18 mouse cellular contexts compared by ENCODE assay signal in genomic region chr1:38817268-38817667, GRCm38 (mm10). TPM values are rescaled to one million over a fixed set of nuclear protein-coding genes. Genes with fewer than 3 reads are reported as not detected.
A peak's percentile ranks its signal among the peaks of the same experiment; 100 is the strongest.
DNase-seq lines count a peak whose midpoint lies in the region; ATAC-seq and TF ChIP-seq lines count a peak whose summit lies in the region.
"Had no signal": no experiment of that assay in that cellular context is flagged by ENCODE, and none has a peak within 500 bp of the region (broad histone marks: within the 10 kb centered on the region; RNA-seq: fewer than 3 reads in every experiment).

No protein-coding gene starts in this region.

- no peak overlapping the region for H3K4me3 ChIP-seq in hindbrain, embryonic 12.5 days
- no peak overlapping the region for H3K4me3 ChIP-seq in hindbrain, postnatal 0 days (ENCODE audit: low read length)
- no peak overlapping the region for H3K4me3 ChIP-seq in neural tube, embryonic 13.5 days
- H3K4me3 ChIP-seq in limb, embryonic 13.5 days, result no peak overlapping the region
- H3K4me3 ChIP-seq: heart, adult 2 months; heart, embryonic 15.5 days; intestine, embryonic 15.5 days; liver, embryonic 13.5 days; lung, embryonic 15.5 days had no signal

- H3K4me2 ChIP-seq in hindbrain, embryonic 12.5 days (replicated peaks), result no peak overlapping the region
- no peak overlapping the region for H3K4me2 ChIP-seq in hindbrain, postnatal 0 days (ENCODE audit: low read depth, low read length)
- no peak overlapping the region for H3K4me2 ChIP-seq in neural tube, embryonic 13.5 days
- peak overlapping the region; percentile 17; the same call in 1 of the 2 replicates for H3K4me2 ChIP-seq in limb, embryonic 13.5 days (replicated peaks)
- H3K4me2 ChIP-seq: heart, embryonic 15.5 days; intestine, embryonic 15.5 days; liver, embryonic 13.5 days; lung, embryonic 15.5 days had no signal

- no peak for DNase-seq in hindbrain, postnatal 0 days (ENCODE audit: low spot score)
- DNase-seq in neural tube, embryonic 10.5 days (ENCODE audit: extremely low spot score, low spot score), result no peak
- no peak for DNase-seq in cerebellum, postnatal 4 days (ENCODE audit: low spot score in 2 of 2)
- DNase-seq in urinary bladder, postnatal 36 days (ENCODE audit: low spot score in 2 of 2), result no peak
- DNase-seq: adrenal gland, adult 2 months; gastrocnemius, postnatal 25 days; heart, adult 2 months; kidney, adult 9 months; kidney, postnatal 25 days; liver, embryonic 13.5 days; lung, postnatal 4 days had no signal

- 0 out of 2 replicates have a peak overlapping the region, but pooled peaks have one; percentile 55 for H3K27ac ChIP-seq in hindbrain, embryonic 12.5 days
- H3K27ac ChIP-seq in hindbrain, postnatal 0 days, result no peak overlapping the region
- peak overlapping the region; percentile 78 for H3K27ac ChIP-seq in neural tube, embryonic 13.5 days (replicated peaks)
- peak overlapping the region; percentile 52 for H3K27ac ChIP-seq in limb, embryonic 13.5 days
- H3K27ac ChIP-seq: heart, adult 2 months; heart, embryonic 15.5 days; intestine, embryonic 15.5 days; liver, embryonic 13.5 days; lung, embryonic 15.5 days had no signal

- H3K27me3 ChIP-seq in hindbrain, embryonic 12.5 days, result no peaks in the 10 kb centered on the region
- H3K27me3 ChIP-seq in hindbrain, postnatal 0 days (ENCODE audit: insufficient read depth, low read length), result no peaks in the 10 kb centered on the region
- H3K27me3 ChIP-seq in neural tube, embryonic 13.5 days, result no peaks in the 10 kb centered on the region
- no peaks in the 10 kb centered on the region for H3K27me3 ChIP-seq in limb, embryonic 13.5 days
- H3K27me3 ChIP-seq: heart, embryonic 15.5 days; intestine, embryonic 15.5 days; liver, embryonic 13.5 days; lung, embryonic 15.5 days had no signal

- H3K4me1 ChIP-seq in hindbrain, embryonic 12.5 days, result peaks cover 10% of the 10 kb centered on the region; the same call in 1 of the 2 replicates
- H3K4me1 ChIP-seq in hindbrain, postnatal 0 days (ENCODE audit: insufficient read depth, low read length), result no peaks in the 10 kb centered on the region; the same call in 1 of the 2 replicates
- peaks cover 32% of the 10 kb centered on the region for H3K4me1 ChIP-seq in neural tube, embryonic 13.5 days (replicated peaks)
- peaks cover 22% of the 10 kb centered on the region for H3K4me1 ChIP-seq in limb, embryonic 13.5 days
- H3K4me1 ChIP-seq: heart, embryonic 15.5 days; liver, embryonic 13.5 days; lung, embryonic 15.5 days had no signal

- H3K36me3 ChIP-seq in hindbrain, embryonic 12.5 days, result peaks cover 14% of the 10 kb centered on the region
- peaks cover 8% of the 10 kb centered on the region; the same call in 1 of the 2 replicates for H3K36me3 ChIP-seq in hindbrain, postnatal 0 days (ENCODE audit: insufficient read depth, low read length)
- H3K36me3 ChIP-seq in neural tube, embryonic 13.5 days, result peaks cover 37% of the 10 kb centered on the region
- peaks cover 11% of the 10 kb centered on the region for H3K36me3 ChIP-seq in limb, embryonic 13.5 days
- H3K36me3 ChIP-seq: heart, embryonic 15.5 days; intestine, embryonic 15.5 days; liver, embryonic 13.5 days; lung, embryonic 15.5 days had no signal

- WGBS in hindbrain, embryonic 12.5 days, result 73% methylated on average over 9 of the region's 9 CpGs
- 75% methylated on average over 9 of the region's 9 CpGs for WGBS in hindbrain, postnatal 0 days
- WGBS in neural tube, embryonic 13.5 days, result 78% methylated on average over 9 of the region's 9 CpGs
- WGBS in limb, embryonic 13.5 days, result 33% methylated on average over 9 of the region's 9 CpGs

- H3K9me3 ChIP-seq in hindbrain, embryonic 12.5 days (replicated peaks), result no peaks in the 10 kb centered on the region
- no peaks in the 10 kb centered on the region for H3K9me3 ChIP-seq in hindbrain, postnatal 0 days (ENCODE audit: low read length)
- no peaks in the 10 kb centered on the region for H3K9me3 ChIP-seq in neural tube, embryonic 13.5 days
- no peaks in the 10 kb centered on the region for H3K9me3 ChIP-seq in limb, embryonic 13.5 days
- H3K9me3 ChIP-seq: heart, embryonic 15.5 days; intestine, embryonic 15.5 days; liver, embryonic 13.5 days; lung, embryonic 15.5 days had no signal

- no peak overlapping the region for H3K9ac ChIP-seq in hindbrain, embryonic 12.5 days
- H3K9ac ChIP-seq in hindbrain, postnatal 0 days (replicated peaks; ENCODE audit: low read length), result no peak overlapping the region
- H3K9ac ChIP-seq in neural tube, embryonic 13.5 days, result no peak overlapping the region
- H3K9ac ChIP-seq in limb, embryonic 13.5 days, result no peak overlapping the region
- H3K9ac ChIP-seq: heart, embryonic 15.5 days; intestine, embryonic 15.5 days; liver, embryonic 13.5 days; lung, embryonic 15.5 days had no signal

- no peak for ATAC-seq in hindbrain, embryonic 12.5 days (ENCODE audit: low FRiP score)
- ATAC-seq in hindbrain, postnatal 0 days, result no peak
- no peak for ATAC-seq in neural tube, embryonic 13.5 days (ENCODE audit: low read depth)
- ATAC-seq in limb, embryonic 13.5 days (ENCODE audit: low FRiP score, low read depth), result no peak
- ATAC-seq: intestine, embryonic 15.5 days had no signal

- no peak for TF ChIP-seq CTCF in hindbrain, postnatal 0 days (IDR thresholded peaks at IDR 0.05; ENCODE audit: low read depth)

RNA-seq across cellular contexts. Expression of gene Lonrf2, which starts 19.2 kb away (rescaled TPM):
- 7.6 and 8.2 TPM in 2 replicates for polyA plus RNA-seq in hindbrain, embryonic 12.5 days (2016; fragmentation: Nextera tagmentation; extraction: Ambion mirVana)
- total RNA-seq in hindbrain, postnatal 0 days (2014; rRNA removed), result 116 and 137 TPM in 2 replicates
- polyA plus RNA-seq in hindbrain, postnatal 0 days (2015; fragmentation: Nextera tagmentation; extraction: Ambion mirVana), result 21.9 TPM in 2 replicates
- polyA plus RNA-seq in neural tube, embryonic 13.5 days (2015; fragmentation: Nextera tagmentation; extraction: Ambion mirVana), result 13.8 and 14.5 TPM in 2 replicates
- 1.4 and 1.6 TPM in 2 replicates for polyA plus RNA-seq in limb, embryonic 13.5 days (2015; fragmentation: Nextera tagmentation; extraction: Ambion mirVana)
- polyA plus RNA-seq: C2C12 had no signal
